Mouse (Mus musculus): ENCODE data around the gene Gm20388.
A peak's percentile ranks its signal among the peaks of the same experiment; 100 is the strongest.

Gm20388 gene

DNA sequence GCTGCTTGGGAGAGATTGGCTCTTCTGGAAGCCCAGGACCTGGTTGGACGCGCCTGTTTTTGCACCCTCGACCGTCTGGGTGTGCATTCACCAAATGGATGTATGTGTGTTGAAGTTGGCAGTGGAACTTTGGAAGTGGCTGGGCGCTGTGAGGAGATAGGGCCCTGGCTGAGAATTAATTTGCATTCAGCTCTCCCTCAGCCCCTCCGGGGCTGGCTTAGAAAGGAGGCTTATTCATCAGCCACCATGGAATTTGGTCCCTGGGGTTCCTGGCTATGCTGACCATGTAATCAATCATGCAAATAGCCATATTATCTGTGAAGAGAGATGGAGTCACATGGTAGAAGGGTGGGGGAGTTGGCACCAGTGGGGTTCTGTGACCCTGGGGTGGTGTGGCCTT lies 1102.7 kb downstream of the Gm20388 start:
- DNase-seq = no peak

DNA sequence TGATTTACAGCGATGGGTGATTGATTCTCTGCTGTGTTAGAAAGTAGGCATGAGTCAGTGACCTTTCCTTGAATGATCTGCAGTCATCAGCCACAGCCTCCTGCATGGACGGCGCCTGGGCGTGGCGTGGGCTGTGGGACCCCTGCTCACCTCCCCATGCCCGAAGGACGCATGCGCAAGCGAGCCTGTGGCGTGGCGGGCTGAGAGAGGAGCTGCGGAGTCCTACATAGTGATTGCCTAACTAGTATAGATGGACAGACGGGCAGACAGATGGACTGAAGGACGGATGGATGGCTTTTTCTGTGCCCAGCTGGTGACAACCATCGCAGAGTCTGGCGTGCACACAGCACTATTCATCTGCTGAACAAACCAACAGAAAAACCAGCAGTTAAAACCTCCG lies 1106.0 kb downstream of the Gm20388 start:
- DNase-seq = no peak

DNA sequence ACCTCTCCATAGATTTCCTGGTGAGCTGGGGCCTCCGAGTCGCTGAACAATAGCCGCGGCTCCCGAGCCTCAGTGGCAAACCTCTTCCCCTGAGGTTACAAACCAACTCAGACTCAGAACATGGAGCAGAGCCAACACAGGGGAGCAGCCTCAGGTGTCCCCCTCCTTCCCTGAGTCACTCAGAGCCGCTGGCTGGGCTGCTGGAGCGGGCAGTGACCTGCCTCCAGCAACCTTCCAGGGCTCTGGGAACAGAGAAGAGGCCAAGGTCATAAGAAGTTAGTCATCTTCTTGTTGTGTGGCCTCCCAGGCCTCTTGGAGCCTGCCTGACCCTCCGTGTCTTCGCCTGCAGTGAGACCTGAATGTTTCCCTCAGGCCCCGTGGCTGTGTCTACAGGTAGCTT lies 1107.6 kb downstream of the Gm20388 start:
- DNase-seq = no peak

DNA sequence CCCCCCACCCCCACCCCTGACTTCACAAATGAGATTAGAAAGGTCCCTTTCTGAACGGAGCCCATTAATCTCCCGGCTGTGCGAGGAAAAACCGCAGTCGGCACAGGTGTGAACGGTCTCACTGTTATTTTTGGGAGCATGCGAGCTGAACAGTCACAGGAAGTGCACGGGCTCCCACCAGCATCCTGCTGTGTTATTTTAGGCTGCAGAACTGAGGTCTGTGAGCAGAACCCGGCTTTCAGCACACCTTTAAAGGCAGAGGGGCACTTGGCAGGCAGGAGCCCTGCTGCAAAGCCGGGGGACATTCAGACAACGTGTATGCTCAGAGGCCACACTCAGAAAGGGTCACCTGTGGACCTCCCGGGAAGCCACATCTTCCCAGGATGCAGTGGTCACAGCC lies 1110.8 kb downstream of the Gm20388 start:
- DNase-seq = no peak

DNA sequence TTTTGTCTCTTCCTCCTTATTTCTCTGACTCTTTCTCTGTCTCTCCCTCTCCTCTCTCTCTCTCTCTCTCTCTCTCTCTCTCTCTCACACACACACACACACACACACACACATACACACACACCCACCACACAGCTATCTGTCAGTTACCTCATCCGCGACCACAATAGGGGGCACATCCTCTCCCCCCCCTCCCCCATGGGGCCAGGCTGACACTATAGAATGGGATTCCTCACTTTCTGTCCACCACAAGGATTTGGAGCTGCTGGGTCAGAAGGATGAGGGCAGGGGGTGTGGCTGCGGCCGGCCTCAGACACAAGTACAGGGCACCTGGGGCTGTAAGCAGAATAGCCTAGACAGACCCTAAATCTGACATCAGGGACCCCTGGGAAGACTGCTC lies 1112.4 kb downstream of the Gm20388 start:
- DNase-seq = no peak

DNA sequence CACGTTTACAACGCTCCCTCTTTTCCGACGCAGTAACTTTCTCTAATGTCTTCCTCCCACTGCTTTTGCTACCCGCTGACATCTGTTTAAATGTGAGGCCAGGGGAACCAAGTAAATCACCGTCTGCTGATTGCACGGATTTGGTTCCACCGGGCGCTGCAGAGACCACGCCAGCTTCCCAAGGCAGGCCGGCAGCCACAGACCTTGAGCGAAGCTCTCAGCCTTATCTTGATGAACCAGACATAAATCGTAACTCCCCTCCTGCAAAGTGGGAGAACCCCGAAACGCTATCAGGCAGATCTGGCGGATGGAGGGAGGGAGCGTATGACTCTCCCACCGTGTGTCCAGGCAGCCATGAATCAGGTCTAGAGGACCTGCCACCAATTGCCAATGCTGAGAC lies 1113.1 kb downstream of the Gm20388 start:
- DNase-seq = no peak

DNA sequence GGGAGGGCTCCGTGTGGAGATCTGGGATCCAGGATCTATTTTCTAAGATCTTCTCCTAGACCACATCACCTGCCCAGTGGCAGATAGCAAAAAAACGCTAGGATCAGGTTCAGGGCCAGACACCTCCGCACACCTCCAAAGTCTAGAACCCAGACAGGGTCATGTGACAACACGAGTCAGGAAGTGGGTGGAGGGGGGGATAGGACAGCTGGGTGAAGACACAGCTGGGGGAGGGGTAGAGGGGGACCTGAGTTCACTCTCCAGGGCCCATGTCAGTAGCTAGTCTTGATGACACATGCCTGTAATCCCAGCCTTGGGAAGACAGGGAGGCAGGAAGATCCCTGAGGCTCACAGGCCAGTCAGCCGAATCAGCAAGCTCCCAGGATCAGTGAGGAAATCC lies 1114.8 kb downstream of the Gm20388 start:
- no peak for DNase-seq

DNA sequence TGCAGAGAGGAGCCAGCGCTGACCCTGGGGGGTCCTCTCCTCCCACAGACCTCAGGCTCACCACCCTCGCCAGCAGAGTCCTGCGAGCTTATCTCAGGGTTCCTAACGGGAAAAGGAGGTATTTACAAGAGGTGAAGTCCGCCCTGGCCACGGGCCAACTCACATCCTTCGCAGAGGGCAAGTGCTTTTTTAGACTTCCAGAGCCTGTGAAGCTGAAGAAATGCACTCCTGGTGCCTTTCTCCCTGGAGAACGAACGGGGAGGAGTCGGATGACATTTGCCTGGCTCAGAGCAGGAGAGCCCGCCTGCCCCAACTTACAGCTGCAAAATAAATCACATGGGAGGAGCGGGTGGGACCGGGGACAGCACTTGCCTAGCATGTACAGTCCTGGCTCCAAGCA lies 1117.1 kb downstream of the Gm20388 start:
- DNase-seq = peak; percentile 40

DNA sequence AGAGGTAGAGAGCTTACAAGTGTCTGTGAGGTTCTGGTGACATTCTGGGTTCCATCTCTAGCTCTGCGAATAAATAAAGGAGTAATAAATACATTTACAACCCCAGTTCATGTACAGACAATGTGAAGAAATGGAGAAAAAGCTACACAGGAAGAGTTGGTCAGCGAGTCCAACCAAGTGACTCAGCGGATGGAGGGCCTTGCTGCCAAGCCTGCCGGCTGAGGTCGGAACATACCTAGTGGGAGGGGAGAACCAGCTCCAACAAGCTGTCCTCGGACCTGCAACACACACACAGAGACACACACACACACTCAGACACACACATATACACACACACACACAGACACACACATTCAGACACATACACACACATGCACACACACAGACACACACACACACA lies 1118.4 kb downstream of the Gm20388 start:
- DNase-seq = no peak

DNA sequence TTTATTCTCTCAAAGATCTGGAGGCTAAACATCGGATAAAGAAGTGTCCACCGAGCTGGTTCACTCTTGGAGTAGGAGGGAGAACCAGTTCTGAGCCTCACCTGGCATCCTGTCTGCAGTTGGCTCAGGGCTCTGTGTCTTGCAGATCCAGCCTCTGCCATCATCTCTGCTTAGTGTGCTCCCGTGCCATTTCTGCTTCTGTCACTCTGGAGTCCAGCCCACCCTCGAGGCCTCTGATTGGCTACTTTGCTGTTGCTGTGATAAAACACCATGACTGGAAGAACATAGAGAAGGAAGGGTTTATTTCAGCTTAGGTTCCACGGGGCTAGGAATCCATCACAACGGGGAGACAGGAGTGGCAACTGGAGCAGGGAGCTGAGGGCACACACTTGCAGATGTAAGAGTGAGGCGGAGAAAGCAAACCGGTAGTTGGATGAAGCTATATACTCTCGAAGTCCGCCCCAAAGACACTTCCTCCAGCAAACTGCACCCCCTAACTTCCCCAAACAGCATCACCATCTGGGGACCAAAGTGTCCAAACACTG lies 1119.9 kb downstream of the Gm20388 start:
- no peak for DNase-seq

DNA sequence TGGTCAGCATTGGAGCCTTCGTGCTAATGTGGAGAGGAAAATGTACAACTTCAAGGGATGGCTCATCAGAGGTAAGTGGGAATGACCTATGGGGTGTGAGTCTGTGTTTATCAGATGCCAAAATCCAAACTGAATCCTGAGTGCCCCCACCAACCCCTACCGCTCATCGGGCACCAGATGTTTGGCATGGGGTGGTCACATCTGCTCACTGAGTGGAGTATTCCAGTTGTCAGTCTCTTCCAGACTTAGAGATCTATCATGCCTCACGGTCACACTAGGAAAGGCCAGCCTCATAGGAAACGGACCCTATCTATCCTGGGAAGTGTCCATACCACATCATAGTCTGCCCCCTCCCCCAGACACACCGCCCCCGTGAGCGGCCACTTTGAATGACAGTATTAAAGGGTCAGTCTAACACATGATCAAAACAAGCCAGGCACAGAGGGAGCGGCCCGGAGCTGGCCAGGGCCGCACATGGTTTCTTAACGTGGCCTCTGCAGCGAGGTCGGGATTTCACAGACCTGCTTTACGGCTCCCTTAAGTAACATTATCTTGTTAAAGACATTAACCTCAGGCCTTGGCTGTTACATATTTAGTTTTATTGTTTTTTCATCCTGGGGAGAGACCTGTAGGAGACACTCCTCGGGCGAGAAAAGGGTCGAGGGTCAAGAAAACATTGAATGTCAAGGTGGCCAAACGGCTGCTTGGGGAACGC lies 1122.8 kb downstream of the Gm20388 start:
- peak; percentile 53 for DNase-seq

DNA sequence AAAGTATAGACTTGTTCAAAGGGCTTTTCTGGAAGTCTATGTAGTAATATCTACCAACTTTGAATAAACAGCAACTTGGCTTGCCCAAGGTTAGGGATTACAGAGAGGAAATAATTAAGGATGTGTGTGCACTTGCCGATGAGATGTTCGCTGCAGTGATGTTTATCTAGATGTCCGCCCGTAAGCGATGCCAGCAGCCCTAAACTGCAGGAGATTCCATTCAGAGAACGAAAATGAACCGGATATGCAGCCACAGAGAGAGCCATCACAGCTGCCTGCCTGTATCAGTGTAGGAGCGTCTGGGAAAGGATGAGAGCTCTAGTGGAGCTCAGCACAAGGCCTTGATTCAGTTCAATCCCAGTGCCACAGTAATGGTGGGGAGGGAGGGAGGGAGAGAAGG lies 1125.0 kb downstream of the Gm20388 start:
- DNase-seq = no peak

DNA sequence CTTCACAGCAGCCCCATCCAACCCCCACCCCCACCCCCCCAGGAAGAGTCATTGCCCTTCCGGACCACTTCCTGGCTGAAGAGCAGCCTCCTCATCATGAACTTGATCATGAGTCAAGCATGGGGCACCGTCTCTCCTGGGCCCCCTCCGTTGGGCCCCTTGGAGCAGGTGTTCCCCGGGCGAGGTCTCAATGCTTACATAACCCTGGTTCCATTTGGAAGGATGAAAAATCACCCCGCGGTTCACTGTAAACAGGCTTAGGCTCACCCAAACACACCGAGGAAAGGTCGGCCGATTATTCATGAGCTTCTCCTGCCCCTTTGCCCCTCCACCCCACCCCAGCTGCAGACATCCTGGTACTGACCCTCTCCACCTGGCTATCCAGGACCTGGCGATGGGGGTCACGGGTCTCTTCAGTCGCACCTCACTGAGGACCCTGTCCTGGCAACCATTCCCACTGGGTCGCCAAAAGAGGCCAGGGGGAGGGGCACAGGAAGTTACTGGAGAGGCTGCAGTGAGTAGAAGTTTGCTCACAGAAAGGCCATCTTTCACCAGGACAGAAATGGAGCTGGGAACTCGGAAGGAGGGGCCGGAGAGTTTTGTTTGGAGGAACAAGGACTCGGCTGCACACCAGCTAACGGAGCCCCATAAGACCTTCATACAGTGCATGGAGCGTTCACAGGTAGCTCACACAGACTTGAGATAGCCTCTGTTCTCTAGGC lies 1133.2 kb downstream of the Gm20388 start:
- no peak for DNase-seq

DNA sequence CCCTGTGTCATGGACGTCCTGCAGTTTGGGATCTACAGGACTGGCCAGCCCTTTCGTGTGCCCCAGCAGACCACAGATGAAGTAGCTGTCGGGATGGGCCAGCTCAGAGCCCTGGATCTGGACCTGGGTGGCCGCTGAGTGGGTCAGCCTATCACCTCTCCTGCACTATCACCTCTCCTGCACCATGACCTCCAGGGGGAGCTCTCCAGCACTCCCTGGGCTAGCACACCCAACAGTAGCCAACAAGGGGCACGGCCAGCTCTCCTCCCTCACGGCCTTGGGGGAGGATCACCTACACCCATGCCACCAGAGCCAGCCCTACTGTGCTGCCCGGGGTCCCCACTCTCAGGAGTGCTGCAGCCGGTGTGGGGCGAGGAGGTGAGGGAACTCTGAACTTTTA lies 1136.8 kb downstream of the Gm20388 start:
- DNase-seq = no peak

DNA sequence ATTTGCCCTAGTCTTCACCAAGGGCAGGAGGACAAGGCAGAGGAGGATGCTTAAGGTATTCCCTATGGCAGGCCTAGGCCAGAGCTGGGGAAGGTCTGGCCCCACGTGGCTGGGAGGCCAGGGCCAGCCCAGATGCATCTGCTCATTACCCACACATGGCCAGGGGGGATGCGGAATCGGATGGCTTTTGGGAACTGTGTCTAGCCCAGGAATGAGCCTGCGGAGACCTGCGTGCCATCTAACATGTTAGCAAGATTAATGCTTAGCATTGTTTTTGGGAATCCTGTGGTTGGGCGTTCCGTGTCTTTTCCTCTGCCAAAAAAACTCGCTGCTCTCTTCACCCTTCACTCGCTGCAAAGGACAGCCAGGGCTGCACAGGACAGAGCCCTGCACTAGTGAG lies 1147.4 kb downstream of the Gm20388 start:
- DNase-seq = no peak

DNA sequence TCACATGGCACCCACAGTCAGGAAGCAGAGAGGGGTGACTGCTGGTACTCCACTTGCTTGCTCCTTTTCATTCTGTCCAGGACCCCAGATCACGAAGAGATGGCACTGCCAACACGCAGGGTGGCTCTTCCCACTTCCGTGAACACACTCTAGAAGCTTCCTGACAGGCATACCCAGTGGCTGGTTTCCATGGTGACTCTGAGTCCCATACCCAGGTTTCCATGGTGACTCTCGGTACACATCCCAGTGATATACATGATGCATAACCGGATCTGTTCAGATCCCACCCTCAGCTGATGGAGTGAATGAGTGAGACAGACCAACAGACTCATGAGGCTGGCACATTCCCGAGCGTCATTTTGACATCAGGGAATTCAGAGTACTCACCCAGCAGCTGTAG lies 1148.5 kb downstream of the Gm20388 start:
- DNase-seq = no peak

DNA sequence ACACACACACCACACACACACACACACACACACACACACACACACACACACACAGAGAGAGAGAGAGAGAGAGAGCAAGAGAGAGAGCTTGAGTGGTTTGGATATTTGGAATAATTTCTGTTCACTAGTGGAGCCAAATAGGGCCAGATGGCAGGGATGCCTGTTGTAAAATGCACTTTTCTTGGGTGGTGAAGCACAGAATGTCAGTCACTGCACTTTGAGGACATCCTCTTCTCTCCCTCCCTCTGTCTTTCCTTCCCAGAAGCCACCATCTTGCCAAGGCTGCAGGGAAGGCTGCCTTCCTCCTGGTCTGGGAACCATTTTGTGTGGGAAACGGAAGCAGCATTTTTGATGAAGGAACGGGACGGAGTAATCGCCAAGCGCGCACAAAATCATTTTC lies 1151.9 kb downstream of the Gm20388 start:
- no peak for DNase-seq

DNA sequence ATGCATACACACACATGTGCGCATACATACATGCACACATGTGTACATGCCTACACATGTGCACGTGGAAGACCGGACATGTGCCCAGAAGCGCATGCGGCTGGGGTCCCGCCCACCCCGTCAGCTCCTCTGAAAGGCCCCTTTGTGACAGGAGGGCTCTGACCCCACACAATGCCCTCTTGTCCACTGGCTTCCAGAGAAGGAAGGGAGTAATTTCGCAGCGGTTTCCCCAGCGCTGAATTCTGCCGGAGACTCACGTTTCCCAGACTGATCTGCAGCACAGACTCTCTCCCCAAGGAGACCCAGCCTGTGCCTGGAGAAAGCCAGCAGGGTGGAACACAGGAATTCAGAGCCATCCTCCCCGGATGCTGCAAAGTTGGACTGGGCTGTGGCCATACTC lies 1153.0 kb downstream of the Gm20388 start:
- DNase-seq = peak; percentile 68

DNA sequence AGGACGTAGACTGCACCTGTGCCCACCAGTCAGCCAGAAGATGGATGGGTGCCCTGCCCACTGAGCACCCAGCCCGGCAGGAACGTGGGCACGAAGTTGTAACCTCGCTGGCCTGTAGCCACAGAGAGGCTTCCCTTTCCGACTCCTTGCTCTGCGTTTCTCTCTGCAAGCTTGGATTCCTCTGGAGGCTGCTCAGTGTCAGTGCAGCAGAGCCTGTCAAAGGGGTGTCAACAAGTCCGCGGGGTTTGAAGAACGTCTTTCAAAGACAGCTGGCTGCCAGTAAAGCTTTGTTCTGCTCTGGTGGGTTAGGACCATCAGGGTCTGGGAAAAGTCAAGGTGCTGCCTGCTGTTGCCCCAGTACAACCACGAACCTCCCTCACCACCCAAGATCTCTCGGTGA lies 1160.8 kb downstream of the Gm20388 start:
- peak; percentile 57 for DNase-seq

DNA sequence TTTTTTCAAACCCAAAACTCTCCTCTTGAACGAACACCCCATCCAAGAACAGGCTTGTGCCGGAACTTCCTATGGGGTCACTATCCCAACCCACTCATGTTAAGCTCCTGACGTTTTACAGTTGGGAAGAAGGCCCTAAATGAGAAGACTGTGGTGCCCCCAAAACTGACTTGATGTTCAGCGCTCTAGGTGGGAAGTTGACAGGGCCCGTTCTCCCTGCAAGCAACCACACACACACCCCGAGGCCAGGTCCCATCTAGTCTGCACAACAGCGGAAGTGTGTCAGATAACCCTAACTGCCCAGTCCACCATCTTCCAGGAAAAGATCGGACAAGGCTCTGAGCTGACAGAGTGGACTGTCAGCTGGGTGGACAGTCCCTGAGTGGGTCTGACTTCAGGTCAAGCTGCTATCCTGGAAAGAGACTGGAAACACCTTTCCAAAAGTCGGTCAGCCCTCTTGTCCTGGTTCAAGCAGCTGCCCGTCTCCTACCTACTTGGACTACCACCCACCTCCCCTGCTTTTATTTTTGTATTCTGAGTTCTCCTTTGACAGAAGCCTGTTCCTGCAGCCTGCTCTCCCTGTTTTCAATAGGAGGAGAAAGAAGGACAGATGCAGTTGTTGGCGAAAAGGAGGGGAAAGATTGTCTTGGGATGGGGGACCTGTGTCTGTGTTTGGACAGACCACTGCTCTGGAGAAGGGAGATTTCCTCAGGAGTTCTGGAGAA lies 1161.9 kb downstream of the Gm20388 start:
- DNase-seq = no peak

DNA sequence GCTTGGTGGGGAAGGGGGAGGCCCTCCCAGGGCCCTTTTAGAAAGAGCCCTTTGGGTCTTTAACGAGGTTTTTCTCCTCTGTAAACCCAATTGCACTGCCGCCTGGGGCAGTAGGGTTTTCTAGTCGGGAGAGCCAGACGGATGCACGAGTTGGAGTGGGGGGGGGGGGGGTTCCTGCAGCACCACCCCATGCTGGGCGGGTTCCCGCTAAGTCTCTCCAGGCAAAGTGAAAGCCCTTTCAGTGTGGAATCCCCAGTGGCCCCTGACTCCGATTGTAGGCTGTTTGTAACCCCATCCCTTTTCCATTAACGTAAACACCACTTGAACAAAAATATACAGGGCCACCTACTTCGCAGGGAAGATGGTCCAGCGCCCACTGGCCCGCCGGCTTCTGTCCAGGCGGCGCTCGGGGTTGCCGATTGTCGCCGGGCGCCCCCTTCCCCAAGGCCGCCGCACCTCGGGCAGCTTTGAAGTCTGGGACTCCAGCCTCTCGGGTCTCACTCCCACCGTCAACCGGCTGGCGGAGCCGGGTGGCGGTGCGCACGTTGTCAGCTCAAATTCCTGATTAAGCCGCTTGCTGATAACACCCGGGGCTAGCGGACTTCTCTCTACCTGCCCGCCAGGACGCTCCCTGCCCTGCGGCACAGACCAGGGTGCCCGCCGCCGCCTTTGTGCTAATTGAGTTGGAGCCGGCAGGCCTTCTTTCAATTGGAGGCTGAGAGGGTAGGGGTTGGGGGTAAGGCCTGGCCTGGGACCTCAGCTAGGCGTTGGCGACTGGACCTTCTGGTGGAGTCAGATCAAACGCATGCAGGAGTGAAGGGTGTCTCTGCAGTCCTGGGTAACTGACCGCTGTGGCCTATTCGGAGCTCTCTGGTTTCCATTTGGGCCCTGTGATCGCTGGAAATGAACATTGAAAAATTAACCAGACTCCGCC lies 1162.8 kb downstream of the Gm20388 start:
- DNase-seq = peak; percentile 59

DNA sequence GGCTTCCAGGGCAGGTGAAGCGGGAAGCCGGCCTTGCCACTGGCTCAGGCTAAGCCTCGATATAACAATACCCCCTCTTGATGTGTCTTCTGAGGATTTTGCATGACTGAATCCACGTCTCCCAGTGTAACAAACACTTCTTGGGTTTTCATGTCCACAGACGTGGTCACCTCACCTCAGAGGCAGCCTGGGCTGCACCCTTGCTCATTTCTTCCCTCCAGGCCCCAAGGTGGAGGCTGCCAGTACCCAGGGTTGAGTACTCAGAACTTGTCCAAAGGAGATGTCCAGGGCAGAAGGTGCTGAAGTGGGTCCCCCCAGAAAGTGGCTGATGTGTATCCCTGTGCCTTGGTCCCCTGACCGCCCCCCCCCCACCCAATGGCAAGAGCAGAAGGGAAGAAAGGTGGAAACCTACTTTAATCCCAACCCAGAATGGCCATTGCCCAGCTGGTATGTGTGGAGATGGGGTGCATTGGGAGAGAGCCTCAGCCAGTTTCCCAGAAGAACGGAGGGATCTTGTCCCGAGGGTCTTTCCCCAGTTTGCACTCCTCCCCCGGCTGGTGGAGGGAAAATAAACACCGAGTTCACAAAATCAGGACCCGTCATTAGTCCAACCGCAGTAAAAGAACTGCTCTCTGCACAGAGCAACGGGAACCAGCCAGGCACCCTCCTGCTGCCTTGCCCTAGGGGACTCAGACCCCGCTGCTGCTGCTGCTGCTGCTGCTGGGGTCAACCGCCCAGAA lies 1163.6 kb downstream of the Gm20388 start:
- no peak for DNase-seq
